Mouse (Mus musculus) E14TG2a.4 (cell line): ENCODE measurements around the gene Wnt2.

Source experiments
- CTCF ChIP-seq: conservative IDR thresholded peaks from 2 replicates; pipeline ENCODE4 v1.5.1; 2014; ENCODE audit warnings: low read length
- POU5F1 ChIP-seq: IDR thresholded peaks from 2 replicates; pipeline ENCODE4 v1.6.1; 2014; ENCODE audit warnings: low read length, borderline replicate concordance

- TF ChIP-seq CTCF, result no peak
- TF ChIP-seq POU5F1, result no peak
Observed at GRCm38 (mm10) chr6:18032271-18032670, 1.9 kb upstream of the Wnt2 start.
